Mouse (Mus musculus) kidney, adult 2 months (tissue): ENCODE results near the gene Smim24.

Experiments
- CTCF ChIP-seq: fragments of 200-500 bp; conservative IDR thresholded peaks from 2 replicates; pipeline ENCODE4 v1.5.1; 2011; ENCODE audit warnings: low read depth, mild to moderate bottlenecking, control low read depth, low read length, moderate library complexity, mixed read lengths; ENCODE audit not compliant: insufficient read depth, insufficient read length
- POLR2A ChIP-seq: fragments of 200-500 bp; IDR thresholded peaks from one replicate; pipeline ENCODE4 v1.6.1; 2011; ENCODE audit warnings: low read depth, low read length, control low read depth

DNA sequence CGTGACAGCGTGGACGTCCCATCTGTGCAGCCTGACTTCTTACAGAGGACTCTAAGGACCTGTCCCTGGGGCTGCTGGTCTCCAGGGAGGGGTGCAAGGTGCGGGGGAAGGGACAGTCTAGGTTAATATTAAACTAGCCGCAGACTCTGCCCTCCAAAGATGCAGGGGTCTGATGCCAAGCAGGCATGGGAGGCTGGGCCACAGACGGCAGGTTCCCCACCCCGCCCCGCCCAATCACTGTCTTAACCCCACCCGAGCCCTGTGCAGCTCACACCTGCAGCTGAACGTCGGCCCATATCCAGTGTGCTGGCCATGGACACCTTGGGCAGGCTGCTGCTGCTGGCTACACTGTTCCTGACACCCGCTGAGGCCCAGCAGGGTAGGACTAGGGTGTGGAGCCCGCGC lies at the start of gene Smim24:
- TF ChIP-seq CTCF (no peak), POLR2A (no peak)
